Mouse (Mus musculus): ENCODE results near the gene Fzd5. TPM values are rescaled to one million over a fixed set of nuclear protein-coding genes. Genes with fewer than 3 reads are reported as not detected.

Gene Fzd5
- total RNA-seq (2021), result 1 to 10 TPM; 1.0 to 1.1 TPM

GRCm38 (mm10) chr1:64737502-64738179, at the start of gene Fzd5:
TSS of gene Fzd5 (minus strand) at chr1:64737751.
- intact Hi-C loops (cut with DNase I), result loop anchor here (5.0 to 10.0 kb wide), 2 partner anchors 180 to 247 kb away; no protein-coding TSS in a partner anchor
- DNase-seq, result peak; percentile 89

- intact Hi-C loops (cut with DNase I), result no loop called here
- DNase-seq, result no peak
Observed at GRCm38 (mm10) chr1:64779863-64780262, 42.3 kb upstream of the Fzd5 start.

GRCm38 (mm10) chr1:64779415-64779814, 41.9 kb upstream of the Fzd5 start:
- DNase-seq, result no peak
- intact Hi-C loops (cut with DNase I), result no loop called here

- intact Hi-C loops (cut with DNase I), result no loop called here
- DNase-seq, result no peak
Observed at GRCm38 (mm10) chr1:64773305-64773704, 35.8 kb upstream of the Fzd5 start.

GRCm38 (mm10) chr1:64770169-64770568, 32.6 kb upstream of the Fzd5 start:
- intact Hi-C loops (cut with DNase I), result no loop called here
- no peak for DNase-seq

- no peak for DNase-seq
- intact Hi-C loops (cut with DNase I), result no loop called here
Observed at GRCm38 (mm10) chr1:64761646-64762045, 24.1 kb upstream of the Fzd5 start.

- intact Hi-C loops (cut with DNase I), result no loop called here
- DNase-seq, result no peak
Observed at GRCm38 (mm10) chr1:64757766-64758165, 20.2 kb upstream of the Fzd5 start.

GRCm38 (mm10) chr1:64757254-64757653, 19.7 kb upstream of the Fzd5 start:
- intact Hi-C loops (cut with DNase I), result no loop called here
- DNase-seq, result peak; percentile 26

GRCm38 (mm10) chr1:64756640-64757030, 19.1 kb upstream of the Fzd5 start:
- intact Hi-C loops (cut with DNase I), result no loop called here
- no peak for DNase-seq

- intact Hi-C loops (cut with DNase I), result no loop called here
- no peak for DNase-seq
Observed at GRCm38 (mm10) chr1:64755971-64756639, 18.6 kb upstream of the Fzd5 start.

- intact Hi-C loops (cut with DNase I), result no loop called here
- DNase-seq, result no peak
Observed at GRCm38 (mm10) chr1:64754658-64755057, 17.1 kb upstream of the Fzd5 start.

GRCm38 (mm10) chr1:64753668-64754067, 16.1 kb upstream of the Fzd5 start:
- intact Hi-C loops (cut with DNase I), result no loop called here
- DNase-seq, result no peak

- no peak for DNase-seq
- intact Hi-C loops (cut with DNase I), result no loop called here
Observed at GRCm38 (mm10) chr1:64753109-64753508, 15.6 kb upstream of the Fzd5 start.

- intact Hi-C loops (cut with DNase I), result no loop called here
Observed at GRCm38 (mm10) chr1:64744616-64745015, 7.1 kb upstream of the Fzd5 start.

GRCm38 (mm10) chr1:64742741-64743408, 5.3 kb upstream of the Fzd5 start:
- DNase-seq, result no peak
- intact Hi-C loops (cut with DNase I), result no loop called here

More at GRCm38 (mm10) chr1:64744616-64745015, 7.1 kb upstream of the Fzd5 start:
- no peak for DNase-seq

- intact Hi-C loops (cut with DNase I), result loop anchor here (5.0 to 10.0 kb wide), 2 partner anchors 179 to 246 kb away; no protein-coding TSS in a partner anchor
- DNase-seq, result no peak
Observed at GRCm38 (mm10) chr1:64738661-64739082, 1.1 kb upstream of the Fzd5 start.

- DNase-seq, result no peak
- intact Hi-C loops (cut with DNase I), result loop anchor here (5.0 to 10.0 kb wide), 2 partner anchors 179 to 247 kb away; no protein-coding TSS in a partner anchor
Observed at GRCm38 (mm10) chr1:64738180-64738555, 617 bp upstream of the Fzd5 start.

GRCm38 (mm10) chr1:64736681-64737501, 660 bp downstream of the Fzd5 start:
- intact Hi-C loops (cut with DNase I), result loop anchor here (5.0 to 10.0 kb wide), 2 partner anchors 180 to 248 kb away; no protein-coding TSS in a partner anchor
- peak; percentile 17 for DNase-seq

- peak; percentile 50 for DNase-seq
- intact Hi-C loops (cut with DNase I), result loop anchor here (5.0 to 10.0 kb wide), 2 partner anchors 181 to 249 kb away; no protein-coding TSS in a partner anchor
Observed at GRCm38 (mm10) chr1:64735781-64736680, 1.5 kb downstream of the Fzd5 start.
